Mouse (Mus musculus): Measurements from ENCODE around the gene Wwtr1. TPM values are rescaled to one million over a fixed set of nuclear protein-coding genes. Genes with fewer than 3 reads are reported as not detected.

Gene Wwtr1
- total RNA-seq, 2 experiments from 2014 or later: 0.13 TPM; not detected in 1

DNA sequence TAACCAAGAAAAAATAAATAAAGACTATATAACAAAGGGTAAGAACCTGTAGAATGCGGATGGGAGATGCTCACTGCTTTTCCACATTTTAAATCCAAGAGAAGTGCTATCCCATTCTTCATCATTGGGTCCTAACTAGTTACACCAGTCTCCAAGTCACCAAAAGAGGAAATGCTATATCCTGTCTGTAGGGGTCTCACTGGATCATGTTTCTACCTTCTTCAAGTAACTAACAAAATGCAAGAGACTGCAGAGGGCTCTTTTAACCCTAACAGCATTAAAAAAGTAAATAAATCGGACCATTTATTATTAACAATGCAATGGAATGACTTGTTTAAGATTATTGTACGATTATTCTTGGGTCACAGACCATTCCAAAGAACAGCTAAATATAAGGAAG, 109.4 kb downstream of the Wwtr1 start:
- ATAC-seq (ENCODE audit: poor library complexity, severe bottlenecking): no peak

DNA sequence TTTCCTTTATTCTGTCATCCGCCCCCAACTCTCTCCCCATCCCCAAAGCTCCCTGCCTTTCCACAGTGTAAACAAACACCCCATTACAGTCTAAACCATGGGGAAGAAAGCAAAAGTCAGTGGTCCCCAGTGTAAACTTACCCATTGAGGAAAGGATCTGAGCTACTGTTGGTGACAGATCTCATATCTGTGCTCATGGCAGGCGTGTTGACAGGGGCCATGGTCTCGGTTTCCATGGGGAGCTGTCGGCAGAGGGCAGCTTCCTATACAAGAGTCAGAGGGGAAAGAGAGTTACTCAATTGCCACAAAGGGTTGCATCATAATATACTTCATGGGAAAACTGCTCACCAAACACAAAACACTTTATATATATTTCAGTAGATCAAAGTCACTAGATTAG, 112.4 kb downstream of the Wwtr1 start:
- ATAC-seq (ENCODE audit: poor library complexity, severe bottlenecking): no peak

DNA sequence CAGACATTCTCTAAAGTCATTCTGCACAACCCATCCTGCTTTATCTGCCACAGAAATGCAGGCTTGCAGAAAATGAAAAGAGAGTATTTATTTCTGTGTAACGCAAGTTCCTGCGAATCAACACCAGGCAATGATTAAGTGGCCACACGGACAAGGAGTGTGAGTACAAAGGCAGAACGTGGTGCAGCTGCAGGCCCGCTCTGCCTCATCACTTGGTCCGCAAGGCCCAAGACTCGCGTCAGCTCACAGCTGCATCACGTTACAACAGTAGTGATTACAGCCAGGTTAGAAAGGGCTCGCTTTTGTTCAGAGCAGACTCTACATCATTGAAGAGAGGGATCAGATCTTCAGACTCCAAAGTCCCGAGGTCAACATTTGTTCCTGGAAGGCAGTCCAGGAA, 117.1 kb downstream of the Wwtr1 start:
- ATAC-seq (ENCODE audit: poor library complexity, severe bottlenecking): no peak

DNA sequence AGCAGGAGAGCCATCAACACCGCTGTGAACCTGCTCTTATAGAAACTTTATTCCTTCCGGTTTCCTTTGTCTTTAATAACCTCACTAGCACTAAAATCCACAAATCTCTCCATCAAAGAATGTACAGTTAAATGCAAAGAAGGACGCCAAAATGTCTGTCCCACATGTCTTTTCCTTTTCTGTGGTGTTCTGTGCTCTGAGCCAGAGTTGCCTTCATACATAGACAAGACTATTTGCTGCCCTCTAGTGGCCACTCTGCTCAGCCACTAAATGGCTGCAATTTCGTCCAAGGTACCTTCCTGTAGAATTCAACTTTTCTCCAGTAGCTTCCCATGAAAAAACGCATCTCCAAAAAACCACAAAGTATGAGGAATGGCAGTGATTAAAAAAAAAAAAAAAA, 127.3 kb downstream of the Wwtr1 start:
- ATAC-seq (ENCODE audit: poor library complexity, severe bottlenecking): no peak; the same call in 1 of the 2 replicates

DNA sequence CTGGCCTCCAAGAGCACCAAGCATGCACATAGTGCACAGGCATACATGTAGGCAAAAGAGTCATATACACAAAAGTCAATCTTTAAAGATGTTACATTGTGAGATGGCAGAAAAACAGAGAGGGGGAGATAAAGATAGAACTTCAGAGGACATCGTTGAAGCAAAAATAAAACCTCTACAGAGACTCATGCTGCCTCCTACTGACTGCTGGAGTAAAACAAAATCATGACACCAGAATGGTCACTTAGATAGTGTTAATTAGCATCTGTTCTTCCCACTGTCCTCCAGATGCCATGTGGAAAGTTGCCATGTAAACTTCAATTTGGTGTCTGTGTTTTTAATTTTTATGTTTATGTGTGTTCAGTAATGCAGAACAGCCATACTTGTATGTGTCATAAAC, 127.8 kb downstream of the Wwtr1 start:
- no peak for ATAC-seq (ENCODE audit: poor library complexity, severe bottlenecking)

DNA sequence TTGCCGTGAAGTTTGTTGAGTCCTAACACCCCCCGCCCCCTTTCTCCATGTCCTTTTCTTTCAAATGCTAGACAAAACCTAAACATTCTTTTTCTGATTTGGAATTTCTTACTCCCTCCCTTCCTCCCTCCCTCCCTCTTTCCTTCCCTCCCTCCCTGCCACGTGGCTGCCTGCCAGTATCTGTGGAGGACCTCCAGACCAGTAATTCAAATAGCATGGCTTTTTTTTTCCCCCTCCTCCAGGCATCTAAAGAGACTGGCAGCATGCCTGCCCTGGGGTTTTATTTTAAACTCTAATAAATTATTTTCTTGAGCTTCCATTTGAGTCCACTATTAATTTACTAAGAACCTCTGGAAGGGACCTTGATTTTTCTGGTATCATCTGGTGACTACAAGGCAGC, 130.0 kb downstream of the Wwtr1 start:
- no peak for ATAC-seq (ENCODE audit: poor library complexity, severe bottlenecking)

DNA sequence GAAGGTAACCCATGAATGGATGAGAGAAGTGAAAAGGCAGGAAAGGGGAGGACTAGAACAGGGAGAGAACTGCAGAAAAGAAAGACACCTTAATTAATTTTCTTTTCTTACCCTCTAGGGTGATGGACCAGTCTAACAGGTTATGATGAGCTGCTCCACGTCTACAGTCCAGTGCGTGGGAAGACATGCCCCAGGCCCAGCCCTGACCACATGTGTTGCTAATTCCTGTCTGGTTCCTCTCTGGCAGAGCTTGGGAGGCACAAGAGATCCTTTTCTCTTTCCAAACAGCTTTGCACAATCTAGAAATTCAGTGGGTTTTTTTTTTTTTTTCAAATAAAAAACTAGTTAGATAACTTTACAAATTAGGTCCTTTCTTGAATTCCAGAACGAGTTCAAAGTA, 134.8 kb downstream of the Wwtr1 start:
- ATAC-seq (ENCODE audit: poor library complexity, severe bottlenecking): no peak

DNA sequence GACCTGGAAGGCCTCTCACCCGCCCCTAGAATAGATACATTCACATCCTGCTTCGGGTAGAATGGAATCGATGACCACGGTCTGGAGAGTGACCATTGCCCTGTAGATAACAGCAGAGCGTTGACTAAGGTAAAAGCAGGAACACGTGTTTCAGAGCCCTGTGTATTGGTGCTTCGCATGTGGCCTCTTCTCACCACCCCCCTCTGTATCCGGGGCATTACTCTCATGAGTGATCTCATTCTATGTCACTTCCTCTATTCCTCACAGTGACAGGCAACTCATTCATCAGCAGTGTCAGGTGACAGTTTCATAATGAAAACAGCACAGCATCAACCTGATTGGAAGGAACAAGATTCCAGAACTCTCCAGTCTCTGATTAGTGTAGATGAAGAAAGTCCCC, 140.3 kb downstream of the Wwtr1 start:
- no peak for ATAC-seq (ENCODE audit: poor library complexity, severe bottlenecking)

DNA sequence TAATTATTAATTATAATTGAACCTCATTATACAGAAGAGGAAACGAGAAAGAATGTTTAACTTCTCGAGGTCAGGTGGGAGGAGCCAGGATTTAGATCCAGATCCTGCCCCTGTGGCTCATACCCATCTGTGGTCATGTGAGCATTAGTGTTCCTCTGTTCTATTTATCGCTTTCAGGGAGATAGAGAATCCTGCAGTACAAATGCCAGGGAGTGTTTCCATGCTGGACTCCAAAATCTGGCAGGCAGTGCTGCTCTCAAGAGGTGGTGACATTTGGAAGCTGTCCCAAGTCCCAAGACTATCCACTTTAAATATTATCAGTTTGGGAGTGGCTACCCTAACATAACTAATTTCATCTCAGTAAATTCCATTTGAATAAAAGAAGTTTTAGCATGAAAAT, 144.0 kb downstream of the Wwtr1 start:
- ATAC-seq (ENCODE audit: poor library complexity, severe bottlenecking): no peak

DNA sequence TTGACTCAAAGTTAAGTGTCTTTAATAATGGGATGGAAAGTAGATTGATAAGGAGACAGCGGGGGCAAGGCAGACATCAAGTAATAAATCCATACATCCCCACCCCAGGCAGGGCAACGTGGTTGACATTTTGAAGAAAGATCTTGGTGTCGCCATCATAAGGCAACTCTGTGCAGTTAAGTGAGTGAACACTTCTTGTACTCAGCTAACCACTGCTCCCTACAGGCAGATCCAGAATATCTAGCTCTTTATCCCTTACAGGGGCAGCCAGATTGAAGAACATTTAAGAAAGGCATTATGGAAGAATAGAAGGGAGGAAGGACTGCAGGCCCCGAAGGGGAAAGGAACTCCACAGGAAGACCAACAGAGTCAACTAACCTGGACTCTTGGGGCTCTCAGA, 146.2 kb downstream of the Wwtr1 start:
- no peak for ATAC-seq (ENCODE audit: poor library complexity, severe bottlenecking)

DNA sequence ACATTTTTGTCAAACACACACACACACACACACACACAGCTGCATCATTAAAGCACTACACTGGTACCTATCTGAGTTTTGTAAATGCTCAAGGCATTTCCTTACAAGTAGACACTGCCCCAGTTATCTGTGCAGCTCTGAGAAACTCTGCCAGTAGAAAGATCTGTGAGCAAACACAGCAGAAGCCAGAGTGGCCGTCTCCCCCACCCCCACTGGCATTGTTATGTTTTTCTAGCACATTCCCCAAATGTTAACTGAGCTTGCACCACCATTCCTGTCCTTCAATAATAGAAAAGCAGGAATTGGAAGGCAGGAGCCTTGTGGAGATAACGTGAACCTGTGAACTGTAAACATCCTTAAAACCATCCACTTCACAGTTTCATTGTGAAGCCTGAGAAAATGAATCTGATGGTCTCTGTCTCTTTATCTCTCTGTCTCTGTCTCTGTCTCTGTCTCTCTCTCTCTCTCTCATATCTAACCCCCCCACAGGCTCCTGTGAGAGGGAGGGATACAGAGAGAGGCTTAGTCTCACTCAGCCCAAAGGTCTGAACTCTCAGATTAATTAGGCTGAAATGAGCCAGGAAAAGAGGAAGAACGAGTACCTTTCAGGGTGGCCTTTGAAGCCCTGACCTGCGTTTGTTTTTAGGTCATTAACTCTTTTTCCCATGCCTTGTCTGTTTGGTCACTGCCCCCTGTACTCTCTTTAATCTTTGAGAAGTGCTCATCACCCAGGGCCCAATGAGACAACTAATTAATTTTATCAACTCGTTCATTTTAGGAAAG, 146.8 kb downstream of the Wwtr1 start:
- ATAC-seq (ENCODE audit: poor library complexity, severe bottlenecking): no peak

DNA sequence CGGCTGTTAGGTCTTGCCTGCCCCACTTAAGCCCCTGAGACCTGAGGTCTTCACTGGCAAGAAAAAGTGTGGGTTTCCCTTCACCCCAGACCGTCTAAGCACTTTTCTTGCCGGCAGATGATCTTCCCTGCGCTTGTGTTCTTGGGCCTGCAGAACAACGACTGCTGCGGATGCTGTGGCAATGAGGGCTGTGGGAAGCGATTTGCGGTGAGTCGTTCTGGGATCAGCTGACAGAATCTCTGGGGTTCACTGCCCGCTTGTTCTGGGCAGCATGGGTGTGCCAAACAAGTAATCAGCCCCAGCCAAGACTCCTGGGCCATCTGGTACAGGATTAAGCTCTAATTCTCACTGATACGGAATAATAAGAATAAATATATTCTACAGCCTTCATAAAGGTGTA, 149.4 kb downstream of the Wwtr1 start:
- no peak for ATAC-seq (ENCODE audit: poor library complexity, severe bottlenecking)

DNA sequence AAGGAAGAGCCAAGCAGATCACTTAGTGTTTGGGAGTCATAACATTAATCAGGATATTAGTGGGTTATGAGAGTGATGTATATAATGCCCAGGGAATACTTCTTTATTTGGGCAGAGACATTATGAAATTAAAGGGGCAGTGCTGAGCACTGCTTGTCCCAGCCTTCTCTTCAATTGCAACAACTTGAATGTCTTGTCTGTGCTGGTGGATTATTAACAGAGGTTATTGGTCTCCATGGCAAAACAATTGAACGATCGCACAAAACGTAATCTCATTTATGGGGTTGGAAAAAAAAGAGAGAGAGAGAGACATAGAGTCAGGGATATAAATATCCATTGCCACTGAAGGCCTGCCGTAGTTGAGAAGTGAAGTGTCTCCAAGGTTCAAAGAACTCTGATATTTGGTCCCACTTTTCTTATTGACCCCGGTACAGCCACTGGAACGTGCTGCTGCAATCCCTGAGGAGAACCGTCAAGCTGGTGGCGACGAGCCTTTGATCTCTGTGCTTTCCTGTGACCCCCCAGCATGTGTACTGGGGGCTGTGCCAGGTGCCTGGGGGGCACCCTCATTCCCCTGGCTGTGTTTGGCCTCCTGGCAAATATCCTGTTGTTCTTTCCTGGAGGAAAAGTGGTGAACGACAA, 150.5 kb downstream of the Wwtr1 start, which contains the start of gene Tm4sf4:
Gene Tm4sf4, plus strand, starts transcription at position 226 of the 642 bp plus-strand sequence.
- no peak for ATAC-seq (ENCODE audit: poor library complexity, severe bottlenecking)

DNA sequence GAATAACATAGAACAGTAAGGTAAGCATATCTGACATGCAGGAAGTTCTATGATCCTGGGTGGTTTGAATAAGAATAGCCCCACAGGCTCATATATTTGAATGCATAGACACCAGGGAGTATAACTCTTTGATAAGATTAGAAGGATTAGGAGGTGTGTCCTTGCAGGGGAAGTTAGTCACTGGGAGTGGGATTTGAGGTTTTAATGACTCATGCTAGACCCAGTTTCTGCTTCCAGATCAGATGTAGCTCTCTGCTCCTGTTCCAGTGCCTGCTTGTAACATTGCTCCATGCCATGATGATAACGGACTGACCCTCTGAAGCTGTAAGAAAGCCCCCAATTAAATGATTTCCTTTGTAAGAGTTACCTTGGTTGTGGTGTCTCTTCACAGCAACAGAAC, 155.1 kb downstream of the Wwtr1 start:
- ATAC-seq (ENCODE audit: poor library complexity, severe bottlenecking): no peak

DNA sequence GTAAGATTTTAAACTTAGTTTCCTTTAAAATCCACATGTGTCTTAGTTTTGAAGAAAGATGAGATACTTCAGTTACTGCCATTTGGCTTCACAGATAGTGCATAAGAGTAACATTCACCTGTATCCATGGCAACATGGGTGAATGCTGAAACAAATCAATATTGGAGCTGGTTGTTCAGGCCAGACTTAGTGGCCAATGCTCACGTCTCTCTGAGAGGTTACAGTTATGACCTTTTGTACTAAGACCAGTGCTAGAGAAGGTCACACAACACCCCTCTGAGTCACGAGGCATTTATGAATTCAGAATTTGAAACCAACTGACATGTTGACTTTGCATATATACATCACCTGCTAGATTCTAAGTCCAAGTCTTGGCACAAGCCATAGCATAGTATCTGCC, 155.5 kb downstream of the Wwtr1 start:
- no peak for ATAC-seq (ENCODE audit: poor library complexity, severe bottlenecking)

DNA sequence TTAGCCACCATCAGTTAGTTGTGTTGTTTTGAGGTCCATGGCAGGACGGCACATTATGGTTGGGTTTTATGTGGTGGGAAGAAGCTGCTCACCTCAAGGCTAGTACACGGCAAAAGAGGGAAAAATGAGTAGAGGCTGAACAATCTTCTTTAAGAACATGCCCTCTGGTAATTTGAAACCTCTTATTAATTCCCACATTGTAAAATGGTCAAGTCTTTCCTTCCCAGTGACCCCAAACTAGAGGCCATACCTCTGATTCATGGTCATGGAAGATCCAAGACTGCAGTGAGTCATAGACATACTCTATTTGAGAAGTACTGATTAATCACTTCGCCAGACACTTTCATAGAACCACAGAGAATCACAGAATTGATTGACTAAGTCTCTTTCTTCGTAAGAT, 164.2 kb downstream of the Wwtr1 start:
- ATAC-seq (ENCODE audit: poor library complexity, severe bottlenecking): no peak

Other genes with a start within 250 kb of the Wwtr1 start
- not detected in 2 replicates for gene Tm4sf4, start 150.6 kb downstream of the Wwtr1 start, total RNA-seq (2015)
- not detected in 2 replicates for gene Tm4sf4, start 150.6 kb downstream of the Wwtr1 start, total RNA-seq (2017)
- 39.5 and 48.5 TPM in 2 replicates for gene Commd2, start 75.8 kb upstream of the Wwtr1 start, total RNA-seq (2015)
- 16.6 and 16.9 TPM in 2 replicates for gene Commd2, start 75.8 kb upstream of the Wwtr1 start, total RNA-seq (2017)
- not detected in 2 replicates for gene Ankub1, start 116.9 kb upstream of the Wwtr1 start, total RNA-seq (2015)
- gene Ankub1, start 116.9 kb upstream of the Wwtr1 start, total RNA-seq (2017): not detected in 2 replicates
- gene Rnf13, start 160.2 kb upstream of the Wwtr1 start, total RNA-seq (2015): 117 and 127 TPM in 2 replicates
- 94.0 and 104 TPM in 2 replicates for gene Rnf13, start 160.2 kb upstream of the Wwtr1 start, total RNA-seq (2017)